Mouse (Mus musculus) kidney, adult 18-20 months (tissue): ENCODE measurements at regions not wholly inside any gene's neighbourhood (a gene's known extent, or its start where the extent isn't known, plus 50 kb on each side); places are given as distances from the start of the nearest gene placed in this dataset.
"Not testable (repeated sequence)": the region's sequence is repeated elsewhere in the genome, so short reads cannot be mapped to it uniquely, and the experiment has no call there.

Source experiments
- DNase-seq: peaks from one replicate; pipeline ENCODE4 v3.0.0; 2021

GRCm38 (mm10) chrX:50490477-50490967 lies 62.2 kb upstream of the Olfr1324 start:
- not testable (repeated sequence) for DNase-seq
